Mouse (Mus musculus): ENCODE measurements around the gene Rflnb. TPM values are rescaled to one million over a fixed set of nuclear protein-coding genes. Genes with fewer than 3 reads are reported as not detected.

Rflnb gene
- 15.6 and 16.0 TPM in 2 replicates for polyA plus RNA-seq (2012; rRNA removed)

DNA sequence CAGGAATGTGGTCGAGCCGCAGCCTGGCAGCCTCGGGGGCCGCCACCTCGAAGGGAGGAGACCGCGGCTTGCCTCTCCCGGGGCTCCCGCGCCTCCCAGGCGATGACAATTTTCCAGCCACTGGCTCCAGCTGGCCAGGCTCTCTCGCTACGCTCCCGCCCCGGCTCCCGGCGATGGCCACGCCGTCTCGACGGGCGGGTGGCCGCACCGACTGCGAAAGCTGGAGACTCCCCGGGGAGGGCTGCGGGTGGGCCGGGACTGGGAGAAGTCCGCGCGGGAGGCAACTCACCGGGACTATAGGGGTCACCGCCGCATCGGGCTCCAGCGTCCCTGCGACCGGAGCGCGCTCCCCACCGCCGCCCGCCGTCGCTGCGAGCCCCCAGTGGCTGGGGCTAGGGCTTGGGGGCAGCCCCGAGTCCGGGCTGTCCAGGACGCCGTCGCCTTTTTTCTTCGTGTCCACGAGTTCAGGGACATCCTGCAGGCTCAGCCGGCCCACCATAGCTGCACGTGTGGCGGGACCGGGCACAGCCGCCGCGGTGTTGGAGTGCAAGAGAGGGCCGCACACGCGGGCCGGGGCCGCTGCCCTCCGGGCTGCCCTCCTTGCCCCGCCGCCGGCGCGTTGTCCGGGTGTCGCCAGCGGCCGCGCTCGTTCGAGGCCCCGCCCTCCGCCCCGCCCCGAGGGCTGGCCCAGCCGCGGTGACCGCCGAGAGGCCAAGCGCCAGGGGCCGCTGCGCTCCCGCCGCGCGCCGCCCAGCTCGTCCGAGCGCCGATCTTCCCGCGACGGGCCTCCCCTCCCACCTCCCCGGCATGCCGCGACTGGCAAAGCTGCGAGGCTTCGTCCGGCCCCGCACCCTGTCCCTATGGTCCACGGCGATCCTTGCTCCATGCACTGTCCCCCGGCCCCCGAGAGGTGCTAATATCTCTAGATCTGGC lies at the start of gene Rflnb:
Gene Rflnb (minus strand): TSS at position 644 of the 933 bp plus-strand sequence.
- peak; percentile 89 for DNase-seq
- under 1% methylated on average over 112 of the region's 112 CpGs for WGBS
- TF ChIP-seq CTCF (IDR thresholded peaks at IDR 0.05; ENCODE audit: insufficient read depth, low read length) (no peak), POLR2A (IDR thresholded peaks at IDR 0.05; ENCODE audit: borderline replicate concordance, extremely low read depth, low read depth, low read length) (peak; percentile 42; the same call in 1 of the 2 replicates)
- peak within 1 kb of the TSS; percentile 74 for H3K4me3 ChIP-seq (replicated peaks; ENCODE audit: extremely low read depth, low read depth, low read length)
- H3K4me1 ChIP-seq (ENCODE audit: control insufficient read depth, insufficient read depth, low read length) = no peaks in the 10 kb centered on the region

DNA sequence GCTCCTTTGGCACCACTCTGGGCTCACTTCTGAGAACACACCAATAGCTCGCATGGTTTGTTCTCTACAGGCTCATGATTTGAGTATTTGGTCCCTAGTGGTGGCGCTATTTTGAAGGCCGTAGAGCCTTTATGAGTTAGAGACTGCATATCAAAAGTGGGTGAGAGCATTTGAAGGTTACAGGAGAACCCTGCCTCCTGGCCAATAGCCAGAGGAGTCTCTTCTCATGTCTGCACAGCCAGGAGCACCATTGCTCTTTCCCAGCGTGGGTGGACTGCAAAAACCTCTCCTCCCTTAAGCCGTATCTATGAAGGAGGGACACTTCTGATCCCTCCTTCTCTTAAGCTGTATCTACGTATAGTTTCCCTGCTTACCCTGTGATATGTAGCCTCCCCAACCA lies 49.8 kb upstream of the Rflnb start:
- DNase-seq = no peak
- TF ChIP-seq CTCF (IDR thresholded peaks at IDR 0.05; ENCODE audit: insufficient read depth, low read length) (no peak), POLR2A (IDR thresholded peaks at IDR 0.05; ENCODE audit: borderline replicate concordance, extremely low read depth, low read depth, low read length) (no peak)
- H3K4me1 ChIP-seq (ENCODE audit: control insufficient read depth, insufficient read depth, low read length) = no peaks in the 10 kb centered on the region
- no peak overlapping the region for H3K4me3 ChIP-seq (replicated peaks; ENCODE audit: extremely low read depth, low read depth, low read length)
- WGBS = 89% methylated on average over 6 of the region's 6 CpGs

DNA sequence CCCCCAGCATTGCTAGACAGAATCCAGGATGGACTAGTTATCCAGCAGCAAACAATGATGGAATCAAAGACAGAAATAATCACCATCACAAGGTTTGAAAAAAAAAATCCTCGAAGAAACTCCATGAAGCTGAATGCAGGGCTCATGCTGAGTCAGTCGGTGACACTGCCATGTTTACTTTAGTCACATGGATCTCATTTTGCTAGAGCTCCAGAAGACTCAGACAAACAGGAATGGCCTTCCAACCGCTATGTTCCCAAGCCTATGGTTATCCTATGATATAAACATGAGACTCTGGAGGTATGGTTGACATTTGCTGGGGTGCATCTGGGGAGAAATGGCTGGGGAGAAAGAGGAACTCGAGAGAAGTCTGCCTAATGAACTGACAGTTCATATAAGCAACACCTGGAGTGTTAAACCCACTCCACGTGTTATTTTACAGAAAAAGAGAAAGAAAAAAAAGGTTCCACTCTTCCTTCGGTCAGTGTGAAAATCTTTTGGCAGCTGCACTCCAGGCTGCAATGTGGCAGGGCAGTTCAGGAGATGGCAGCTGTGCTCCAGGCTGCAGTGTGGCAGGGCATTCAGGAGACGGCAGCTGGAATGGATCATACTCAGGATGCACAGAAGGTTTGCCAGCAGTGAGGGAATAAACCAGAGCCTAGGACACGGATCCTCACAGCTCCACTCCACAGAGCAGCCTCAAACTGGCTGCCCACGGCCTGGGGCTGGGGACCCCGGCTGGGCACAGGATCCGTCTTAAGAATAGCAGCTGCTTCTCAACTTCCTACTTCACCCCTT lies 46.9 kb upstream of the Rflnb start:
- Histone ChIP-seq H3K4me1 (ENCODE audit: control insufficient read depth, insufficient read depth, low read length) (no peaks in the 10 kb centered on the region), H3K4me3 (replicated peaks; ENCODE audit: extremely low read depth, low read depth, low read length) (no peak overlapping the region)
- no peak for TF ChIP-seq POLR2A (IDR thresholded peaks at IDR 0.05; ENCODE audit: borderline replicate concordance, extremely low read depth, low read depth, low read length)
- TF ChIP-seq CTCF (IDR thresholded peaks at IDR 0.05; ENCODE audit: insufficient read depth, low read length) = no peak
- WGBS = 49% methylated on average over 11 of the region's 11 CpGs
- DNase-seq = no peak

DNA sequence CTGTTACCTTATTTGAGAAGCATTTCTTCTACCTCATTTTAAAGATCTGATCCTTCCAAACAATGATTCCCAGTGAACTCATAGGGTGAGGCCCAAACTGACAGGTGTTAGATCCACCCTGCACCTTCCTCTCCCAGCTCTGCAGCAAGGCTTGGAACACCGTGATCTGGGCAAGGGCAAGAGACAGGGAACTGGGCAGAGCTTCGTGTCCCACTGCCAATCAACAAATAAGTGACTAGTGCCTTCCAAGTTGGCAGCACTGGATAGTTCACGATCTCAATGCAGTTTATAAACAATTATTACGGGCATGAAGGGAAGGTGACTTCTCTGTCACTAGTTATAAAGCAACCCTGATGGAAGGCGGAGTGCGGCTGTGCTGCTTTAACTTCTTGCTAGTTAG lies 42.2 kb upstream of the Rflnb start:
- Histone ChIP-seq H3K4me3 (replicated peaks; ENCODE audit: extremely low read depth, low read depth, low read length) (no peak overlapping the region), H3K4me1 (ENCODE audit: control insufficient read depth, insufficient read depth, low read length) (no peaks in the 10 kb centered on the region)
- no peak for DNase-seq
- no peak for TF ChIP-seq POLR2A (IDR thresholded peaks at IDR 0.05; ENCODE audit: borderline replicate concordance, extremely low read depth, low read depth, low read length)
- TF ChIP-seq CTCF (IDR thresholded peaks at IDR 0.05; ENCODE audit: insufficient read depth, low read length) = no peak
- 58% methylated on average over 6 of the region's 6 CpGs for WGBS

DNA sequence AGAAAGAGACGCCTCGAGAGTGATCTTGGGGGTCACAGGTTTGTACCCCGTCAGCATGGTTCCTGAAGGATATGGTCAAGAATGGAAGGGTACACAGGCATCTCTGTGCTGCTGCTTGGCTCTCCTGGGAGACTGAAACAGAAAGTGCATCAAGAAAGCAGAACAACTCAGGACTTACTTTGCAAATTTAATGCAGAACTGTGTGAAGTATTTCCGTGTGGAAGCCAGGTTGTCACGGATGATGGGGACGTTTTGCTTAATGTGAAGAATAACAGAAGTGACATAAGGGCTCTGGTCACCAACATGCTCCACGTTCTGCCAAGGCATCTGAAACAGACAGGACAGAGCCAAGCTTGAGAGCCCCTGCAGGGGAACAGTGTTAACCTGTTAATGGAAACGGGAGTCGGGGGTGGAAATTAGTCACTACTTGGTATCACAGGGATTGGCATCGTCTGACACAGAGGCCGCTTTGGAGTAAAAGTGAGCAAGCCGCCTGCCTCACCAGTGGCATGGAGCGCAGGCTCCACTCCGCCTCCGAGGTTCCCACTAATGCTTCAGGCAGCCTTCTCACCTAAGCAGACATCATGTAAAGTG lies 39.1 kb upstream of the Rflnb start:
- Histone ChIP-seq H3K4me1 (ENCODE audit: control insufficient read depth, insufficient read depth, low read length) (no peaks in the 10 kb centered on the region), H3K4me3 (replicated peaks; ENCODE audit: extremely low read depth, low read depth, low read length) (no peak overlapping the region)
- TF ChIP-seq POLR2A (IDR thresholded peaks at IDR 0.05; ENCODE audit: borderline replicate concordance, extremely low read depth, low read depth, low read length) (no peak), CTCF (IDR thresholded peaks at IDR 0.05; ENCODE audit: insufficient read depth, low read length) (no peak)
- DNase-seq = no peak
- 84% methylated on average over 15 of the region's 15 CpGs for WGBS

DNA sequence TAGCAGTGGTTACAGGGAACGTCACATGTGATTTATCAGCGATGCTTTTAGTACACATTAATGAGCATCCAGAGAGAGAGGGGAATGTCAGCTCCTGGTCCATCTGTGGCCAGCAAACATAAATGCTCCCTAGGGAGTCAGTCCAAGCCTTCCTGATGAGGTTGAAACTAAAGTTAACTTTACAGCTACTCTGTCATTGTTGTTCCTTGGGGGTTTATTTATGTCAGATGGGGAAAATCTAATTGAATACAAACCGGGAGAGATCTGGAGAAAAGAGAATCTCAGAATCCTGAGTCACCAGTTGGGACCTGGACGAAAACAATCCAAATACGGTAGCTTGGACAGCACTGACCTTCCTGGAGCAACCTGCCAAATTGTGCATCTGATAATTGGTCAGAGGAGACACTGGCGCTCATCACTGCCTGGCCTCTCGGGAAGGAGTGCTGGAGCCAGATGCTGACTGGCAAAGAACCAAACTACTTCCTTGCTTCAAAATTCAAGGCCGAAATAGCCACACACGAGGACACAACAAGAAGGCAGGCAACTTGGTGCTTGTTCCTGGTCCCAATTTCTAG lies 38.0 kb upstream of the Rflnb start:
- TF ChIP-seq POLR2A (IDR thresholded peaks at IDR 0.05; ENCODE audit: borderline replicate concordance, extremely low read depth, low read depth, low read length) (no peak), CTCF (IDR thresholded peaks at IDR 0.05; ENCODE audit: insufficient read depth, low read length) (no peak)
- H3K4me3 ChIP-seq (replicated peaks; ENCODE audit: extremely low read depth, low read depth, low read length) = no peak overlapping the region
- DNase-seq = no peak
- 64% methylated on average over 9 of the region's 9 CpGs for WGBS
- H3K4me1 ChIP-seq (ENCODE audit: control insufficient read depth, insufficient read depth, low read length) = peaks cover 2% of the 10 kb centered on the region

DNA sequence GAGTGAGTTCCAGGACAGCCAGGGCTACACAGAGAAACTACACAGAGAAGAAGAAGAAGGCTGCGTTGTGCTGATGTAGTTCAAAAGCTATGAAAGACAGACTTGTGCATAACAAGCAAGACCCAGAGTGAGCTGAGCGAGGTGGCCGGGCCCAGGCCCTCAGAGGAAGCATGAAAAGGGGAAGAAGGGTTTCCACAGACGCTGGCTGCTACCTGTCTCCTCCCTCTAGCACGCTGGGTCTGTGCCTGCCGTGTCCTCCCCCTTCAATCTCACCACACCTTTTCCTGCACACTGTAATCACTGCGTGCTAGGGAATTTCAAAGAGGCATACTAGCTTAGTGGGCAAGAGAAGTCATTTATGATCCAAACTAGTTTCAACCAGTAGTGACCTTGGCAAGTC lies 36.8 kb upstream of the Rflnb start:
- TF ChIP-seq CTCF (IDR thresholded peaks at IDR 0.05; ENCODE audit: insufficient read depth, low read length) (no peak), POLR2A (IDR thresholded peaks at IDR 0.05; ENCODE audit: borderline replicate concordance, extremely low read depth, low read depth, low read length) (no peak)
- H3K4me3 ChIP-seq (replicated peaks; ENCODE audit: extremely low read depth, low read depth, low read length) = no peak overlapping the region
- no peak for DNase-seq
- 70% methylated on average over 7 of the region's 7 CpGs for WGBS
- peaks cover 11% of the 10 kb centered on the region for H3K4me1 ChIP-seq (ENCODE audit: control insufficient read depth, insufficient read depth, low read length)

DNA sequence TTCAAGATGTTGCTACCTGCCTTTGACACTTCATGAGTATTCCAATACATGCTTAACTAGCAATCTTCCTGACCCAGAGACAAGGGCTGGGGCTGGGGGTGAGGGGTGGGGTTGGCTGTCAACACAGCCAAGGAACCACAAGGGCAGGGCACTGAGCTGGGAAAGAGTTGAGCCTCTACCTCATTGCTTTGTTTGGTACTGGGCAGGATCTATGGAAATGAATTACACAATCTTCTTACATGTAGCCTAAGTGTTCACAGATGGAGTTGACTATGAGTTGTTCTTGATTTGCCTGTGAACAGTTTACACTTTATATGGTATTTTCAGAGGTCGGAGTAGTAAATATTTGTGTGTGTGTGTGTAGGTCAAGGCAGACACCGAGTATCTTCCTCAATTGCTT lies 33.3 kb upstream of the Rflnb start:
- WGBS = 80% methylated on average over 2 of the region's 2 CpGs
- DNase-seq = no peak
- no peak overlapping the region for H3K4me3 ChIP-seq (replicated peaks; ENCODE audit: extremely low read depth, low read depth, low read length)
- H3K4me1 ChIP-seq (ENCODE audit: control insufficient read depth, insufficient read depth, low read length) = peaks cover 11% of the 10 kb centered on the region
- no peak for TF ChIP-seq POLR2A (IDR thresholded peaks at IDR 0.05; ENCODE audit: borderline replicate concordance, extremely low read depth, low read depth, low read length)
- no peak for TF ChIP-seq CTCF (IDR thresholded peaks at IDR 0.05; ENCODE audit: insufficient read depth, low read length)

DNA sequence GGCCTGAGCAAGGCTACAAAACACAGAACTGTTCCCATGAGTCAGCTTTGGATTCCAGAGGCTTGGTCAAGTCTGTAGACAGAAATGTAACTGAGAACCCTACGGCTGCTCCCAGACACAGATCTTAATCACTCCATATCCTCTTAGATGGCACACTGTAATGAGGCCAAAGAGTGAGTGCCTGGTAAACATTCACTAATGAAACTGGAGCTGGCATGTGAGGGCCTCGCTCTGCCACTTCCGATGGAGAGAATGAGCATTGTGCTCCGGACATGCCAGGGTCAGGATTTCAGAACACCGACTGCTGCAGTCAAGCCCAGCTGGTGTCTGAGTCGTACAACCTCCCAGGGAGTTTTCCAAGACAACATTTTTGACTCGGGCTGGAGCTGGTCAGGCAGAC lies 32.4 kb upstream of the Rflnb start:
- TF ChIP-seq CTCF (IDR thresholded peaks at IDR 0.05; ENCODE audit: insufficient read depth, low read length) (no peak), POLR2A (IDR thresholded peaks at IDR 0.05; ENCODE audit: borderline replicate concordance, extremely low read depth, low read depth, low read length) (no peak)
- WGBS = 24% methylated on average over 7 of the region's 7 CpGs
- DNase-seq = peak; percentile 33
- Histone ChIP-seq H3K4me3 (replicated peaks; ENCODE audit: extremely low read depth, low read depth, low read length) (no peak overlapping the region), H3K4me1 (ENCODE audit: control insufficient read depth, insufficient read depth, low read length) (peaks cover 11% of the 10 kb centered on the region)
